Mouse (Mus musculus): ENCODE results near the gene Mdm1. TPM values are rescaled to one million over a fixed set of nuclear protein-coding genes. Genes with fewer than 3 reads are reported as not detected.

The Mdm1 gene
- polyA plus RNA-seq (2014; fragmentation: Illumina TruSeq; extraction: RNeasy Lipid Tissue Mini Kit (QIAGEN cat#74804); ENCODE audit: low read depth, low replicate concordance): 1.1 TPM

GRCm38 (mm10) chr10:118141018-118141883, at the start of gene Mdm1:
Mdm1 (plus strand) TSS chr10:118141811.

GRCm38 (mm10) chr10:118204642-118205041, 63.0 kb downstream of the Mdm1 start, which contains the start of gene Il22:
Il22 (plus strand) TSS chr10:118204942.

Other genes starting within 250 kb of the Mdm1 start
- not detected for gene Il22, start 63.1 kb downstream of the Mdm1 start, polyA plus RNA-seq (2014; fragmentation: Illumina TruSeq; extraction: RNeasy Lipid Tissue Mini Kit (QIAGEN cat#74804); ENCODE audit: low read depth, low replicate concordance)
- not detected for gene Gm32717, start 99.0 kb downstream of the Mdm1 start, polyA plus RNA-seq (2014; fragmentation: Illumina TruSeq; extraction: RNeasy Lipid Tissue Mini Kit (QIAGEN cat#74804); ENCODE audit: low read depth, low replicate concordance)
- gene Gm32802, start 116.9 kb downstream of the Mdm1 start, polyA plus RNA-seq (2014; fragmentation: Illumina TruSeq; extraction: RNeasy Lipid Tissue Mini Kit (QIAGEN cat#74804); ENCODE audit: low read depth, low replicate concordance): not detected
- gene Iltifb, start 153.2 kb downstream of the Mdm1 start, polyA plus RNA-seq (2014; fragmentation: Illumina TruSeq; extraction: RNeasy Lipid Tissue Mini Kit (QIAGEN cat#74804); ENCODE audit: low read depth, low replicate concordance): not detected
- not detected for gene Gm9040, start 185.2 kb downstream of the Mdm1 start, polyA plus RNA-seq (2014; fragmentation: Illumina TruSeq; extraction: RNeasy Lipid Tissue Mini Kit (QIAGEN cat#74804); ENCODE audit: low read depth, low replicate concordance)
- not detected for gene Gm9044, start 190.6 kb downstream of the Mdm1 start, polyA plus RNA-seq (2014; fragmentation: Illumina TruSeq; extraction: RNeasy Lipid Tissue Mini Kit (QIAGEN cat#74804); ENCODE audit: low read depth, low replicate concordance)
- not detected for gene Gm9045, start 196.0 kb downstream of the Mdm1 start, polyA plus RNA-seq (2014; fragmentation: Illumina TruSeq; extraction: RNeasy Lipid Tissue Mini Kit (QIAGEN cat#74804); ENCODE audit: low read depth, low replicate concordance)
- not detected for gene Gm9046, start 201.4 kb downstream of the Mdm1 start, polyA plus RNA-seq (2014; fragmentation: Illumina TruSeq; extraction: RNeasy Lipid Tissue Mini Kit (QIAGEN cat#74804); ENCODE audit: low read depth, low replicate concordance)
- not detected for gene Gm9048, start 206.9 kb downstream of the Mdm1 start, polyA plus RNA-seq (2014; fragmentation: Illumina TruSeq; extraction: RNeasy Lipid Tissue Mini Kit (QIAGEN cat#74804); ENCODE audit: low read depth, low replicate concordance)
- not detected for gene Gm9049, start 212.3 kb downstream of the Mdm1 start, polyA plus RNA-seq (2014; fragmentation: Illumina TruSeq; extraction: RNeasy Lipid Tissue Mini Kit (QIAGEN cat#74804); ENCODE audit: low read depth, low replicate concordance)